Mouse (Mus musculus) G1E (cell line): ENCODE measurements around the gene Apoa4.

Experiments used
- CTCF ChIP-seq: IDR thresholded peaks from 2 replicates; pipeline ENCODE4 v1.5.1; 2012; ENCODE audit warnings: low read depth, low read length, inconsistent platforms, mixed read lengths
- GATA1 ChIP-seq: IDR thresholded peaks from 2 replicates; pipeline ENCODE4 v1.6.1; 2012; ENCODE audit warnings: borderline replicate concordance, low read length, inconsistent platforms, mixed read lengths
- TAL1 ChIP-seq: conservative IDR thresholded peaks from 2 replicates; pipeline ENCODE4 v1.6.1; 2012; ENCODE audit warnings: low read depth, low read length, inconsistent platforms, mixed read lengths

DNA sequence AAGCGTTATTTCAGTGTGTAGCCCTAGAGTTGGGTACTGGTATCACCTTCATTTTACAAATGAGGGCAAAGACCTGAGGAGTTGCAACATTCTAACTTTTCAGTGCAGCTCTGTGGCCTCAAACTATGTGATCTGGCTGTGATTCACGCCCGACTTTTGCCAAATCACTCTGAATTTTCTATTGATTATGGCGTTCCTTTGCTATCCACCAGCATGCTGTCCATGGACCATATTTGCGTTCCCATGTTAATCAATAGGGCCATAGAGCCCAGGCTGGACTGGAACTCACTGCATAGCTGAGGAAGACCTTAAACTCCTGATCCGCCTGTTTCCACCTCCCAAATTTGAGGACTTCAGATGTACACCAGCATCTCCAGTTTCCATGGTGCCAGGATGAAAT is 18.6 kb downstream of the Apoa4 start:
- no peak for TF ChIP-seq CTCF
- no peak for TF ChIP-seq GATA1
- no peak for TF ChIP-seq TAL1
